Mouse (Mus musculus) NIH3T3 (cell line): ENCODE measurements at regions not wholly inside any gene's neighbourhood (a gene's known extent, or its start where the extent isn't known, plus 50 kb on each side); places are given as distances from the start of the nearest gene placed in this dataset.

Source experiments
- DNase-seq: peaks from one replicate; pipeline ENCODE4 v3.0.0-alpha.2; 2012; ENCODE audit warnings: low read depth

DNA sequence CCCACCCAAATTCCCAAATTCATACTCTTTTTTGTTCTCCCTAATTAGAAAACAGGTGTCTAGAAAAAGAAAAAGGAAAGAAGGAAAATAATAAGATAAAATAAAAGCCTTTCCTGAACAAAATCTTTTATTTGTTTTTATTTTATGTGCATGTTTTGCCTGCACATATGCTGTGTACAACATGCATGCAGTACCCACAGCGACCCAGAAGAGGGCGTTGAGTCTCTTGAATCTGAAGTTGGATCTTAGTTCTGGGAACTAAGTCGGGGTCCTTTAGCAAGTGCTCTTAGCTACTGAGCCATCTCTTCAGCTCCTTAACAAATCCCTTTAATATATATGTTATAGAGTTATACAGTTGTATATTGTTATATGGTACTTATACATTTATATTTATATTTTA is 206.0 kb upstream of the Clint1 start:
- DNase-seq, result peak; percentile 8

DNA sequence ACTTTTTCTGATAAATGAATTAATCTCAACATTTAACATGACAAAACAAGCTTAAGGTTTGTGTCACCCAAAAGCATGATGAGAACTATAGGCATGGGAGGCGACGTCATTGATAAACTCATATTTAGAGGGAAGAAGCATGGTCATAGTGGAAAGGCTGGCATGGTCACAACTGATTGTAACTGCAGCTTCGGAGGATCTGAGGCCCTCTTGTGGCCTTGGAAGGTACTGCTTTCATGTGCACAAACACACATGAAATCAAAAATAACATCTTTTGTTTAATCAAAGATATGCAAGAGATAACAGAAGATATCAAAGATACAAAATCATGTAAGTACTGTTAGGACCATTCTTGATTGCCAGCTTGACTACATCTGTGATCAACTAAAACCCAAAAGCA is 204.0 kb upstream of the Clint1 start:
- peak; percentile 41 for DNase-seq

DNA sequence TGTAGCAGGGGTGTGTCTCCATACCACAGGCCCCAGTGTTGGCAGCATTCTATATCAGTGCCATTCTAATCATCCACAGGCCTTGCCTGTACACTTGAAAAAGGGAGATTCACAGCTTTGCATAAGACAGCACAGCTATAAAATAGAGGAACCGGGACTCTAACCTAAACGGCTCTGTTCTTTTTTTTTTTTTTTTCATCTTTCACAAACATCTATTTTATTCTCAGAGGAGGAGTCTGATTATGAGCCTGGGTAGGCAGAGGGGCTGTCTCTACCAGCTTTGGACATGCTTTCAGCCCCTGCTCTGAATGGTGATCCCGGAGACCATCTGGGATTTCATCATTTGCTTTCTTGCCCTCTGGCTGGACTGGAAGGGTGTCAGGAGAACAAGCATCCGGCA is 195.6 kb upstream of the Clint1 start:
- DNase-seq, result no peak

DNA sequence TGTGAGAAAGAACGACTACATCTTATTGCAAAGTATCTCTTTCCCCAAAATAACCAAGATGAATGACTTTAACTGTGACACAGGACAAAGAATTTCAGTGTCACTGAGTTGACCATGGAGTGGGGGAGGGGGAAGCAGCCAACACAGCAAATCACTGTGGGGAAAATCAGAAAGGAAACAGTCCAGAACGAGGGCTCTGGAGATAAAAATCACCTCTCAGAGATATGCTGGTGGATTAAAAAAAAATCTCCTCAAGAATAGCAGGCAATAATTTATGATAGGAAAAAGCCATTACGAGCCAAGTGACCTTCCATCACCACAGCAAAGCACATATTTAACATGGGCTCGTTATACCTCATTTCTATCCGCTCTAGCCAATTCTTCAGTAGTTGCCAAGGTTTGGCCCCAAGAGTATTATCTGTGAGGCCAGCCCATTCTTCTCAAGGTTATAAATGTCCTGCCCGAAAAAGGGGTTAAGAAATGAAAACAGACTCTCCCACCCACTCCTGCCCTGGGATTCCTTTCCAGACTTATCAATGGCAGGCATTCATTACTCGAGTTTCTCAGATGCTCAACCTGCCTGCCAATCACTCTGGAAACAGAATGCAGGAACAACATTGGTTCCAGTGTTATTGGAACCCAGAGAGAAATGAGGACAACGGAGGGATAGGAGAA is 181.6 kb upstream of the Clint1 start:
- peak; percentile 8 for DNase-seq

DNA sequence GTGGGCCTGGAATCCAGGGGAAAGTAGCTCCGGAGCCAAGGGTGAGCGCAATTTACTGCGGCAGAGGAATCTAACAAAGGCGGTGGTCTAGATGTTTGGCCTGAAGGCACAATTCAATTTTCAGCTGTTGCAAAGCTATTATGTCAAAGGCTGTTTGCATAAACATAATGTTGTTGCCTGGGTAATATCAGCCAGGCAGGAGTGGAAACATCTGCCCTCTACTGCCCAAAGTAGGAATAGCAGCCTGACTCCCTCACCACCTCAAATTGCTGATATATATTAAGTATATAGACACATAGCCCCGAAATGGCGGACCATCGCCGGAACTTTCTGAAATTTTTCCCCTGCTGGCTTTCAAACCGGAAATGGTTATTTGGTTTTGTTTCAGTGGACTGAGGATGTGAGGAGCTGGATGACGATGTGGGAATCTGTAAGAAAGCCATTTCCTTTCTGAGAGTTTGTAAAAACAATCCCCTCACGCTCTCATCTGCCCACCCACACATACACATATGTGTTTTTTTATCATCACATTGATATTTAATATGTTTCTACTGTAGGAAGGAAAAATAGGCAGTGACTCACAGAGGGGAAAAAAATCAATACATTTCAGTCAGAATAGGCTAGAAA is 173.1 kb upstream of the Clint1 start:
- DNase-seq, result peak; percentile 88

DNA sequence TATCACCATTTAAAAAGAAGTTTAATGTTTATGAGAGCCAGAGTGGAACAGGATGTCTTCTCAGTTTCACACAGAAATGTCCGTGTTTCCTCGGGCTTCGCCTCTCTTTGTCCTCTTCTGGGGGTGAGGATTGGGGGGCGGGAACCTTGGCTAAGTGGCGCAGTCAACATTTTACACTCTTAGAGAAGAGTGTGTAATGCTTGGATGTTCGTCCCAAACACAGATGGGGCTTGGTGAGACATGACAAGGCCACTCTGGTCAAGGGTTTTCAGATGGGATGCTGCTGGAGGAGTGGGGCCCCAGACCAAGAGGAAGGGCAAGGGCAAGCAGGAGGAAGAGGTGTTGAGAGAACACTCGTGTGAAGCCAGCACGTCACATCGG is 172.6 kb upstream of the Clint1 start:
- no peak for DNase-seq

DNA sequence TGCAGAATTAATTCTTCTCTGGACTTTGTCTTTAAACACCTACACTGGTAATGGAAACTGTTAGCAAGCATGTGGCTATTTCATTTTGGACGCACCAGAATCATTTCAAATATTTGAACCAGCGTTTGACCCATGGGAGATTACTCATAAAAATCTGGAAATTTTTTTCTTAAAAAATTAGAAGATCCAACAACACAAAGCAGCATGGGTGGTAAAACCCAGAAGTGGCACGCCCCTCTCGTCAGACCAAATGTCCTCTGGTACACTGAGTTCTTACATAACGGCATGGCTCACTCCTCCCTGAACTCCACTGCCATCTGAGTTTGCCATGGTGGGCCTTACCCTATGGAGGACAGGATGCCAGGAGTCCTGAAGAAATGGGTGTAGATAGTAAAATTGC is 166.3 kb upstream of the Clint1 start:
- no peak for DNase-seq

DNA sequence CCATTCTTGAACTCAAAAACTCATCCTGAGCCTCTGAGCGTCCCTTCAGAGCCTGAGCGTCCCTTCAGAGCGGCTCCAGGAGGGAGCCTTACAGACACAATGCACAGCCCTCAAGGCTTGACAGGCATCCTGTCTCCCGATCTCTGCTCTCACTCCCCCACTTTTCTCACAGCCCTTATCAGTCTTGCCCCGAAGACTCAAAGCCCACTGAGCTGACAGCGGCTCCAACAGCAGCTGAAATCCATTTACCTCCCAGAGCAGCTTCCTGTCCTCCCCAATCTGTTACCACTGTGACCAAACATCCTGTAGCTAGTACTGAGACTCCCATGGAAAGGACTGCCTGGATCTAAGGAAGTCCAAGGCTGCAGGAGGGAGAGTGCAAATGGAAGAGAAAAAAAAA is 158.6 kb upstream of the Clint1 start:
- no peak for DNase-seq

DNA sequence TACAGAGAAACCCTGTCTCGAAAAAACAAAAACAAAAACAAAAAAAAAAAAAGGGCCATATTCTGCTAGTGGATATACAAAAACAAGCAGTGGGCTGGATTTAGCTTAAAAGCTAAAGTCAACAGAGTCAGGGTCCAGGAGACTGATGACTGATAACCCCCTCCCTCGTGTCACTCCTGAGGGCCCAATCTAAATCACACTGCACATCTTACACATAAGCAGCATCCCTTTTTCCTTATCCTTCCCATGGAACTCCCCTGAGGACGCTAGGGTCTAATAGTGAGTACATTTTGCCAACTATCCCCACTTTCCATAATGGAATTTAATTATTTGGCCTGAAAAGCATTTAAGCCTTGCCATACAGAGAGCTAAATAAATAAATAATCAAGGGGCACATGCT is 150.3 kb upstream of the Clint1 start:
- DNase-seq, result no peak

DNA sequence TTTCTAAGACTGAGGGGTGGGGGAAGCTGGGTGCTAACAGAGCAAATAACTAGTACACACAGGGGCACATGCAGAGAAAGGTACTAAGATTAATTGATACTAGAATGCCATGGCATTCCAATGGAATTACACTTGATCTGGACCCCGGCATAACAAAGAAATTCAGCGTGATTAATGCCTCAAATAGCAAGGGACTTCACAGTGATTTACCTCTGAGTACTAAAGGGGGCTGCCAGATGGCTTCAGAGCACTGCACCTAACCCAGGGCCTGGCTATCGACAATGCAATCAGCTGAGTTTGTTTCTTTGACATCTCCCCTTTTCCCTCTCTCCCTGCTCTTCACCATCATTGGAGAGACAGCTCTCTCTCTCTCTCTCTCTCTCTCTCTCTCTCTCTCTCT is 148.9 kb upstream of the Clint1 start:
- no peak for DNase-seq

DNA sequence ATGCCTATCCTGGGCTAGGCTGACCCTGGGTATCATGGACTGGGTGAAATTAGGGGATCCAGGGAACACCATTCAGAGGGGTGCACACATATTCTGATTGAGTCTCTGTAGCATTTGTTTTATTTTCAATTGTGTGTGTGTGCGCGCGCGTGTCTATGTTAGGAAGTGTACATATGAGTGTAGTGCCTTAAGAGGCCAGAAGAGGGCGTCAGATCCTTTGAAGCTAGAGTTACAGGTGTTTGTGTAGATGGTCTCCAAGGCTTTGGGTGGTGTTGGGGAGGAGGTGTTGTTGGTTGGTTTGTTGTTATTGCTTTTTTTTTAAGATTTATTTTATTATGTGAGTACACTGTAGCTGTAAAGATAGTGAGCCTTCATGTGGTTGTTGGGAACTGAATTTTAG is 147.4 kb upstream of the Clint1 start:
- DNase-seq, result no peak

DNA sequence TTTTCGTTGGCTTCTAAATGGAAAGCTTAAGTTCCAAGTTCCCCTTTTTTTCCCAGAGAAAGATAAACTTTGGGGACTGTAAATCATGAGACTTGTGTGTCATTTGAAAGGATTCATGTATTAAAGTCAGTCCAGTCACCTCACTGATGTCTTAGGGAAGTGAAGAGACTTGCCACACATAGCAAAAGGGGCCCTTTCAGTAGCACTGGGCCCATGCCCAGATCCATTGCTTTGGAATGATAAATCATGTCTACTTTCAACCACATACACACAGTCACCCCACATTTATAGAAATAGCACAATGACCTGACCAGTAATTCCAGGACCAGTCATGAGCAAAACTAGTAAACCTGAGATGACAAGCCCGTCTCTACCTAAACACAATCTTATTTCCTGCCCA is 133.2 kb upstream of the Clint1 start:
- no peak for DNase-seq

DNA sequence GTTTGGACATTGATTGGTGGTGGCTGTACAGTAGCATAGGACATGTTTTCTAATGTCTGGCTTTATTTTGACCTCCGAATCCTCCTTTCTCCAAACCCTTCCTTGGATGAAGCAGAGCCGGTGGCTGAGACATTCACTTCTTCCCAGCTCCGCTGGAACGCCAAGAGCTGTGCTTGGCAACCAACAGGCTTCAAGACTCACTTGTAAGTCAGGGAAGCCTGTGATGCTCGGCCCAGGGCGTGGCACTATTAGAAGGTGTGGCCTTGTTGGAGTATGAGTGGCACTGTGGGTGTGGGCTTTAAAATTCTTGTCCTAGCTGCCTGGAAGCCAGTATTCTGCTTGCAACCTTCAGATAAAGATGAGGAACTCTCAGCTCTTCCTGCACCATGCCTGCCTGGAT is 132.0 kb upstream of the Clint1 start:
- DNase-seq, result no peak

DNA sequence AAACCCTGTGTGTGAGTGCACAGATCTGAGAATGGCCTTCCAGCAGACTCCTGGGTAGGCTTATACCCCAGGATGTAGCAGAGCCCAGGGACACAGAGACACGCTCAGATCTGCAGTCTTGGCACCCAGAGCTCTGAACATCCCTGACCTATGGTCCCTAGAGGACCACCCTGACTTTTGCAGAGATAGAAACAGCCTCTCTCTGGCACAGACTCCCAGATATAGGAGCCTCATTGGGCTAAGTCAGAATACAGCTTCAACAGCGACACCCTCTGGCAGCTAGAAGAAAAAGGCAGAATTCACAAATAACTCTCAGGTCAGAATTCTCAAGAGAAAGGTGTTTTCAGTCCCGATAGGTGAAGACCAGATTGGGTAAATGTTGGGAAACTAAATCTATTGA is 115.3 kb upstream of the Clint1 start:
- peak; percentile 24 for DNase-seq

DNA sequence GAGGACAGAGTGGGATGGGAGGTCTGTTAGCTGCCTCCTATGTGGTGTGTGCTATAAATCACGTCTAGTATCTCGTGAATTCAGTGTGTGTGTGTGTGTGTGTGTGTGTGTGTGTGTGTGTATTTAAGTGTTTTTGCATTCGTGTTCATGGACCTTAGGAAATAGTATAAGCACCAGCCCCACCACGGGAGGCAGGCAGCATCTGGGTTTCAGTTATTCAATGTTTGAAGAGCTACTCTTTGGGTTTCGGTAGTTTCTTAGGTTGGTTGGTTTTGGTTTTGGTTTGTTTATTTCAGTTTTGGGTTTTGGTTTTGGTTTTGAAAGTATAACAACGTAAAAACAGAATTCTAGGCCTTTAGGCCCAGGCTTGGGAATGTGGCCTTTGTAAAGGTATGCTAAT is 113.5 kb upstream of the Clint1 start:
- DNase-seq, result no peak

DNA sequence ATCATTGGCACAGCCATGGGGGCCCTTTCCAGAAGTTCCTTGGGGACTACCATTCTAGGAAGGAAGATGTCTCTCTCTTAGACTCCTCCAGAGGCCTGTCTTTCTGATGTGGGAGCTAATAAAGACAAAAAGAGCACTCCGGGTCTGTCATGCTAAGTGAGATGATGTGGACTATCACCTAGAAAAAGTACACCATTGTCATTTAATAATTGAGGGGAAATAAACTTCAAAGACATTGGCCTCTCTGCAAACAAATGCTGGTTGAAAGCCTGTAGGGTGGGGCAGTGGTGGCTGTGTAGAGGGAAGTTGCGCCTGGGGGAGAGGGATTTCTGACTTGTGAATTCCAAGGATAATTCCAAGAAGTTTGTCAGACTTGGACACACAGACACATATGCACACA is 105.9 kb upstream of the Clint1 start:
- no peak for DNase-seq

DNA sequence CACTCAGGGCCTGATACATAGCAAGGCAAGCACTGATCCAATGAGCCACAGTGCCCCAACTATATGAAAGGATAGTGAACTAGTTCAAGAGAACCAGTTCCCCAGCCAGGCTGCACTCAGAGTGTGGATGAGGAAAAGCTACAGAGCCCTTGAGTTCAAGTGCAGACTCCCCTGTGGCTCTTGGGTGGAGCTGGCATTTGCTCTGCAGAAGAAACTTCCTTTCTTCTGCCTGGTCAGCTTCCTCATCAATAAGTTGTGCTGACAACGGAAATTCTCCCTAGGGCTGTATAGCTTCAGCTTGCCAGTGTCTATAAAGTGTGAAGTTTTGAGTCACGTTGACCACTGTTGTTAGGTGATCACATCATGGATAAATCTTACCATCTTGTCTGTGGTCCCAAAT is 101.6 kb upstream of the Clint1 start:
- DNase-seq, result no peak

DNA sequence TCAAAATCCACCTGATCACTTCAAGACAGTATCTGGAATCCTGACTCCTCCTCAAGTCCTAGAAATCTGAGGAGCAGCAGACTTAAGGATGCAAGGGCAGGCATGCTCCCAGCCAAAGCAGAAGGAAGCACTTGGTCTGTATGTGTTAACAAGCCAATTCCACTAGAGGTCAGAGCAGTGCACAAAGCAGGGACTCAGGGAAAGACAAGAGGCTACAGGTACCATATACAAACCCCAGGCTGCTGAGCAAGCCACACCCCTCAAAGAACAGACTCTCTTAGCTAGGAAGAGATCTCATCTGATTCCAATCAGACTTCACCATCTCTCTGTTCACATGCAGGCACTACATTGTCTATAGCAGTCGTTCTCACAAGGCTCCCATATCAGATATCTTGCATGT is 99.6 kb upstream of the Clint1 start:
- peak; percentile 65 for DNase-seq

DNA sequence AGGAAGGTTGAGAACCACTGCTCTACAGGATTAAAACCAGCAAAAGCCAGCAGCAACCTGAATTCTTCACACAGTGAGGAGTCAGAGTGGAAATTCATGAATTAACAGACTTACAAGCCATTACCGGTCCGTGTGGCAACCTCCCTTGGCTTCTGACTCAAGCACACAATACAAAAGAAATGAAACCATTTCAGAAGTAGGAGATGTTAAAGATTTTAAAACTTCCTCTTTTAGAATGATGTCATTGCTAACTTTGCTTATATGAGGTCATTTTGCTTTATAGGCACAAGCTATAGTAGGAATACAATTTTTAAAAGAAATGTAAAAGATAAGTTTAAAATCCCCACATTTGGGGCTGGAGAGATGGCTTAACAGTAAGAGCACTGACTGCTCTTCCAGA is 99.1 kb upstream of the Clint1 start:
- DNase-seq, result no peak

DNA sequence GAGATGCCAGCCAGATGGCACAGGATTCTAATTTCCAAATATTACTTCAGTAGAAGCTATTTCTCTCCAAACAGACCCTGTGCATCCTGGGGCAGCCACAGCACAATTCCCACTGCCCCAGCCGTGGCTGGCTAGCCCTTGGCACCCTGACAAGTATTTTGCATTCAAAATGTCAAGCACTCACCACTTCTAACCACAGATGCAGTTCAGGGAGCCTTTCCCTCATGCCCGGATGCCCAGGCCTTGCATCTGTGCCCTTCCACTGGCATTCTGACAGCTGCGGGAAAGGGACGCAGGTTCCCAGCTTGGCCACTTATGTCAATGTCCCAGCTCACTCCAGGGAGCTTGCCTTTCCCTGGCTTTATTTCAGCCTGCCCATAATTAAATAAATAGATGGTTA is 84.8 kb upstream of the Clint1 start:
- peak; percentile 46 for DNase-seq

DNA sequence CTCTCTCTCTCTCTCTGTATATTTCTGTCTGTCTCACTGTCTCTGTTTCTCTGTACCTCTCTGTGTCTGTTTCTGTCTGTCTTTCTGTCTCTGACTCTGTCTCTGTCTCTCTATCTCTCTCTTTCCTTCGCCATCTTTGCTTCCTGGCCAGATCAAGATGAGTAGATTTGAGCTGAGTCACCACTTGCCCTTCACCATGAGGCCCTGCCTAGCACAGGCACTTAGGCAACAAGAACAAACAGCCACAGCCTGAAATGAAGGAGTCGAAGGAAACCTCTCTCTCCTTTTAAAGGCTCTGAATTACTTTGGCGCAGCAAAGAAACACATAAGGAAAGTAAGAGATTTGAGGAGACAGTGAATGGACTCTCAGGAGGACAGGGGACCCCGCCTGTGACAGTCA is 69.4 kb upstream of the Clint1 start:
- peak; percentile 37 for DNase-seq

DNA sequence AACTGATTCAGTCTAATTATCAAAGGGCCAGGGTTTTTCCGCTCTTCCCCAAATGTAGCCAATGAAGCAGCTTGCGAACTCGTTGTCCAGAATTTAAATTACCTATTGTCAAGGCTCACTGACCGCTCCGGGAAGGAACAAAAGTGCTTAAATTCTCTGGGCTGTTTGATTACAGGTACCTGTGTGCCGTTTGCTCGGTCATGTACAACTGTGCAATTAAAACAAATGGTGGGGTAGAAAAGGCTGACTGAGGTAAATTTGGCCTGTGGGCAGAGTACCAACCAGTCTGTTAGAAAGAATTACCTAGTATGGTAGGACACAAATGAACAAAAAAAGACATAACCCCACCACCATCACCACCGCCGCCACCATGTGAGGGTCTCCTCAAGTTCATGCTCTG is 66.0 kb upstream of the Clint1 start:
- DNase-seq, result no peak

DNA sequence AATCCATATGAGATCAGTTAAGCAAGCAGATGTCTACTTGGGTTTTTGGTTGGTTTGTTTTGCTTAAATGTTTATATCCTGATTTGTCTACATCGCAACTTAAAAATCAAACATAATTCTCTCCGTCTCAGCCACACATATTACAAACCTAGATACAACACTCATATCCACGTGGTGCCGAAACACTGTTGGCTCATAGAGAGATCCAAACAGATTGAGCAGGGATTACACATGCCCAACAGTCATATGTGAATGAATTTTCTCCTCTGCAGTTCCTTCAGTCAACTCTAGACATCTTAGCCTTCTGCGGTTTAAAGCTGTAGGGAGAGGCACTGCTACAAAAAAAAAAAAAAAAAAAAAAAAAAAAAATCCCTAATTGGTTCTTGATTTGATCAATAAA is 64.4 kb upstream of the Clint1 start:
- no peak for DNase-seq

DNA sequence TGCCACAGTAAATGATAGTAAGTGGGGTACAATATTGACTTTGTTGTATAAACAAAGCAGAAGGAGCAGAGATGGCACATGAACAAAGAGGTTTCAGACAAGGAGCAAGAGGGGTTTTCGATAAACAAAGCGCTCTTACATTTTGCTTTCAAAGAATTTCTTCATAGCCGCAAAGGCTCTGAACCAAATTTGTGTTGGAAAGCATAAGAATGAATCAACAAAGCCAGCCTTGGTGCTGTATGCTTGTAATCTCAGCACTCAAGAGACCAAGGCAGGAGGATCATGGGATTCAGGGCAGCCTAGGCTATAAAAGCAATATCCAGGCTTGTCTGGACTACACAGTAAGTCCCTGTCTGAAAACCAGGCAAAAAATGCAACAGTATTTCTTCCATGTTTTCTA is 62.0 kb upstream of the Clint1 start:
- DNase-seq, result no peak
